Mouse (Mus musculus) B cell, adult 2 months (primary cell): ENCODE measurements at regions not wholly inside any gene's neighbourhood (a gene's known extent, or its start where the extent isn't known, plus 50 kb on each side); places are given as distances from the start of the nearest gene placed in this dataset.

Experiments
- DNase-seq, 2 experiments: peaks; one replicate each; pipeline ENCODE4 v3.0.0; 2022

DNA sequence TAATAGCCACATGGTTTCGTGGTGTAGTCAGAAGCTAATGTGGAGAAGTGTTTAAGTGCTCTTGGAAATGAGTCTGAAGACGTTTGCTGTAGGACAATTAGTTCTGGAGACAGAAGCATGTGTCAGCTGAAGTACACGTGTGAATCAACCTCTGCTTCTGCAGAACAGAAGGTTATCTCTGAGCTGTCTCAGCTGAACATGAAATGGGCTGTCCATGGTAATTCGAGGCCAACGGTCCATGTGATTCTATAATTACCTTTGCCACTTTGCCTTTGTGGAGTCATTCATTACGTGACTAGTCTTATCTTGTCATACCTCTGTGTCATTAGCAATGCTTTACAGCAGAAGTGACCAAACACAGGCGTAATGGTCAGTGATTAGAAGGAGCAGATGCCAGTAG lies 295.6 kb upstream of the Veph1 start:
- DNase-seq = no peak

DNA sequence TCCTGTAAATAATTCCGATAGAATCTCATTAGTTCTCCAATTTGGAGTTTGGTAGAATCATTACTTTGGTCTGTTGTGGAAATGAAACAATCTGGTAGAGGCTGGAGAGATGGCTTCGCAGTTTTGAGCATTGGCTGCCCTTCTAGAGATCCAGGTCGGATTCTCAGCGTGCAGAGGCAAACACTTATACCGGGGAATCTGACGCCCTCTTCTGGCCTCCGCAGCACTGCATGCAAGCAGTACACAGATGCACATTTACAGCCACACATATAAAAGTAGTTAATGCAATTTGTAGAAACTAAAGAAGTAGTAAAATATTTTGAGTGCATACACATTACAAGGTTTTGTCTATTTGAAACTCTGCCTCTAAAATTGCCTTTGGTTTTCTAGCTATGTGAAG lies 294.1 kb upstream of the Veph1 start:
- DNase-seq = no peak

DNA sequence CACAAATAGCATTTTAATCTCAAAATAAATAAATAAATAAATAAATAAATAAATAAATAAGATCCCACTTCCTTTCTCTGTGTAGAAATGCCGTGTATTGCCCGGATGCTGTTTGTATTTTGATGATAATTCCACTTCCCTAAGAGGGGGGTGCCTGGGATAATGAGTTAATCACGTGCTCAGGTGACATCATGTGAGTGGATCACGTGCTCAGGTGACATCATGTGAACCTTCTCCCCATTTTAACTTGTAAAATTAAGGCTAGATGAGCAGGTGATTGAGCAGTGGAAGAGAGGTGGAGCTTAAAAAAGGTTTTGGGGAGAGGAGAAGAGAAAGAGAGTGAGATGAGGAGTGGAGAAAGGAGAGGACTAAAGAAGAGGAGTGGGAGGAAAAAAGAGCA lies 292.8 kb upstream of the Veph1 start:
- no peak for DNase-seq

- no peak for DNase-seq
Observed at GRCm38 (mm10) chr3:66584831-66585230, 288.2 kb upstream of the Veph1 start.

DNA sequence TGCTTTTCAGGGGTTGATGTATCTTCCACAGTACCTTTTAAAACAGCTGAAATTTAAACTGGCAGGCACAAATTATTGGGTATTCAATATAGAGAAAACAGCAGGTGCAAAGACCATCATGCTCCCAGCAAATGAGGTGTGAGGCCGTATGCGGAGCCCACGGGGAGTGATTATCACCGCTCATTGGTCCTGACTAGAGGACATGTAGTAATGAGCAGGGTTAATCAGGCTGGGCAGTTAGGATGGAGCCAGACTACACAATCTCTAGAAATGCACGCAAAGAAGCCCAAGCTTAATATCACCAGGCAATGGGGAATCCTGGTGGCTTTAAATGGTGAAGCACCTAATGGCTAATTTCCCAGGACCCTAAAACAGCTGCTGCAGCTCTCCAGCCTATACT lies 287.5 kb upstream of the Veph1 start:
- no peak for DNase-seq

DNA sequence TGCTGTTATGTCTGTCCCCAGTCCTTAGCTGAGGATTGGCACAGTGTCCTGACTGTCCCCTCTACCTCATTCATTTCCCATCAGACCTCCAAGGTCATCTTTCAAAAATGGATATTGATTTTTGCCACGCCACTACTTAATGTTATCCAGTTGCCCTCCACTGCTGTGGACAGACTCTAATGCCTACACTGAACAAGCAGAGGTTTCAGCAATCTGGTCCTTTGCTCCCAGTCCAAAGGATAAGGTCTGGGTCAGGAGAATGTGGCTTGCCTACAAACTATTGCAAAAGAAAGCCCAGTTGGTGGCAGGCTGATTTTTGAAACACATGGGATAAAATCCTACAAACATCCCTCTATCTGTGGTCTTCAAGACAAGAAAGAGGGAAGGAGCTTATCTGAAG lies 280.0 kb upstream of the Veph1 start:
- DNase-seq = no peak

DNA sequence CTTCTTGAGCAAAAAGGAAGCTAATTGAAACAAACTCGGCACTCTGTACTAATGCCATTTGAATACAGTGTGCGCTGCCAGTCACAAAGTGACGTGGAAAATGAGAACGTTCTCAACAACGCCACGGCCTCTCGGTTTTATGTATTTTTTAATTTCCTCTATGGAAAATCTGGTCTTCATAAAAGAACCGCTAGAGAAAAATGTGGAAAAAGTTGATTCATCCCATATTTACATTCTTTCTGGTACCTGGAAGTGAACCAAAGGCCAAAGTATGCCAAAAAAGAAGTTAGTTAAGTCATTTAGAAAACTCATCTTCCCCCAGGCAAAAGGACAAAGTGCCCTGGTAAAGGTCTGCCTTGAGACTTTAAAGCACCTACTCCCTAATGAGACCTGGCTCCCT lies 277.7 kb upstream of the Veph1 start:
- no peak for DNase-seq

GRCm38 (mm10) chr3:66572887-66573519 lies 276.4 kb upstream of the Veph1 start:
- DNase-seq = no peak

GRCm38 (mm10) chr3:66570342-66570741 lies 273.7 kb upstream of the Veph1 start:
- no peak for DNase-seq

GRCm38 (mm10) chr3:66564268-66565245 lies 267.9 kb upstream of the Veph1 start:
- DNase-seq = no peak

- no peak for DNase-seq
Observed at GRCm38 (mm10) chr3:66563329-66563728, 266.7 kb upstream of the Veph1 start.

DNA sequence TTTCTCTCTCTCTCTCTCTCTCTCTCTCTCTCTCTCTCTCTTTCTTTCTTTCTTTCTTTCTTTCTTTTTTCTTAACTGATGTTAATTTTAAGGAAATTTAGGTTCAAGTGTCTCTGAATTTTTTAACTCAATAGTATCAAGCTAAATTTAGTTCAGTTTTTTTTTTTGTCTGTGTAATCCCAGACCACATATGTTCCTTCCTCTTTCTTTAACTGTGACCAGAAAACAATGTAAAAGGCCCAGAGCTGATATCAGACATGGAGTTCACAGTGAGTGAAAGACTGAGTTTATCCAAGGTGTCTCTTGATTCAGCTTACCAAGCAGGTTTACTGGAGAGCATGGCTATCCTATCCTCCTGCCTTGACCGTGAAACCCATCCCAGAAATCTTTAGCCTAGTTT lies 258.9 kb upstream of the Veph1 start:
- no peak for DNase-seq

GRCm38 (mm10) chr3:66550920-66551319 lies 254.3 kb upstream of the Veph1 start:
- DNase-seq = no peak

DNA sequence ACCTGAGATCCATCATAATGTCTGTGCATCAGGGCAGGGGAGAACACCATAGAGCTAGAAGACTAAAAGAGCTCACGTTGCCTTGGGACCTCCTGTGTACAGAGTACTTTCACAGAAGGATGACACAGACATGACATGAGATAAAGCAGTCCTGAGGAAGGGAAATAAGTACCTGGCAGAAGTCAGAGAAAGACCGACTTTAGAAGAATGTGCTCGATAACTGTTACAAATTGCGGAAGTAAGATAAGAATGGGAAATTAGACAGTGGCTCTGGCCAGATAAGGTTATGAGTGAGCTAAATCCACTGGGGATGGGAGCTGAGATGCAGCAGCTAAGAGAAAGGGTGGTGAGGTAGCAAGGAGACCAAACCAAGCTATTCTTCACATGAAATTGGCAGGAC lies 249.9 kb upstream of the Veph1 start:
- no peak for DNase-seq

GRCm38 (mm10) chr3:66544139-66544933 lies 247.7 kb upstream of the Veph1 start:
- no peak for DNase-seq

DNA sequence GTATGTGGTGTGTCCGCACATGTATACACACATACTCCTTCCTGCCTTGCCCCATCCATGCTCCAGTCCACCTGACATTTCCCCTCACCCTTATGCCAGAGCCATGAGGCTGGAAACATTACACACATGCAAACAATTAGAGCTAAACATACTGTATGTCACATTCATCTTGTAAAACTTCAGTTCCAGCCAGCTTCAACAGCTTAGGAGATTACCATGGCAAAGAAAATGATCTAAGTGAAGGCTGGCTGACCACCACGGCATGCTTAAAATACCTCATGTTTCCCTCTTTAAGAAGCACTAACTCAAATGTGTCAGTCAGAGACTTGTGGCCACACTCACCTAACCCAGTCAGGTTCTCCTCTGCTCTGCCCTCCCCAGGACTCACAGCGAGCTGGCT lies 246.2 kb upstream of the Veph1 start:
- no peak for DNase-seq

DNA sequence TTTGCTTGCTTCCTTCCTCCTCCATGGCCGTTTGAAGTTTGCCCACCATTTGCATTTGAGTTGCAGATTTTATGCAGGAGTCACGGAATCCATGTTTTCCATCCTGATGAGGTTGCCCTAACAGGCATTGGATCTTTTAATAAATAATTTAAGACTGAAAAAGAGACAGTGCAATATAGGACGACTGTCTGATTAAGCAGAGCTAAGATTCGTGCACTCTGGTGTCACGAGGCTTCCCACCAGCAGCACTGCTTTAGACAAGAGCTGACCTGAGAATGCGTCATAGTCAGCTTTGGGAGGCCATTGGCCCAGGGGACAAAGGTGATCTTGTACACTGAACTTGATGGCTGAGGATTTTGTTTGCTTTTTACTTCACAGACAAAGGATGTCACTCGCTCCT lies 241.3 kb upstream of the Veph1 start:
- DNase-seq = no peak

- DNase-seq = no peak
Observed at GRCm38 (mm10) chr3:66537106-66537893, 240.7 kb upstream of the Veph1 start.

DNA sequence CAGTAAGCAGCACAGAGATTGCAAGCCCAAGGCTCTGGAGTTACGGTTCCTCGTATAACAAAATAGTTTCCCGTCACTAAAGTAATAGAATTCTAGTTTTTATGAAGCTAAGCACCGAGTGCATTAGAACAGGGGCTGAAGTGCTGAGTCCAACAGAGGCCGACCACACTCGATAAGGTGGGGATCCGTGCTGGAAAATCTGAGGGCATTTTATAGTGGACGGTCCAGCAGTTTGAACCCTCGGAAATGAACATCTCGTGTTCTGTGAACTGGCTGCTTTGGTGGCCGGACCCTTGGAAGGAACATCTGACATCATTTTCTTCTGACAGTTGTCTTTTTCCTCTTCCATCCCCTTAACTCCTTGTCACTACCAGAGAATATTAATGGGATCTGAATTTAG lies 240.0 kb upstream of the Veph1 start:
- DNase-seq = no peak

DNA sequence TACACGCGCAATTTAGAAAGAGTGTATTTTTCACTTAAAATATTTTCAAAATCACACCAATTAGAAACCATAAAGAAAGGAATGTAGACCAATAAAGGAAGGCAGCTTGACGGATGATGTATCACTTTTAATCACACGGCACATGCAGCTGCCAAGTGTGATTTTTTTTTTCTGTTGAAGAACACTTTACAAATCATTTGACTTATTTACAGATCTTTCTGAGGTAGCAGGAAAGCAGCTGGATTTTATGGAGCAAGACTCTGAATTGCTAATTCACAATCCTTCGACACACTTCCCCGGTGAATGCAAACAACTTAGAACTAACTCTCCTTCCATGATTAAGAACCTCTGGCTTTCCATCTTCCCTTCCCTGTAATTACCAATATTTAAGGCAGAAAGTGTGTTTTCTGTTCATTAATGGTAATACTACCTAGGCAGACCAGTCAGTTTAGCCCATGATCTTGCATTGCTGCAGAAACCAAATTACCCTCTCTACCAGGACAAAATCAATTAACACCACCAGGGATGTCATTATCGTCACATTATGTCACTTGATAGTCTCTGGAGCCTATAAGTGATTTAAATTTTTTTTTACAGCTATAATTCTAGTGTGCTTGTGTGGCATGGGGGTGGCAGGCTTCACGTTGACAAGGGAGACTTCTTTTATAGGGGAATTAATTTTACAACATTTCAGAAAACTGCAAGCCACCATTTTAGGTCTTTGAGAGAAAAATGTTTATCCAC lies 239.3 kb upstream of the Veph1 start:
- no peak for DNase-seq

DNA sequence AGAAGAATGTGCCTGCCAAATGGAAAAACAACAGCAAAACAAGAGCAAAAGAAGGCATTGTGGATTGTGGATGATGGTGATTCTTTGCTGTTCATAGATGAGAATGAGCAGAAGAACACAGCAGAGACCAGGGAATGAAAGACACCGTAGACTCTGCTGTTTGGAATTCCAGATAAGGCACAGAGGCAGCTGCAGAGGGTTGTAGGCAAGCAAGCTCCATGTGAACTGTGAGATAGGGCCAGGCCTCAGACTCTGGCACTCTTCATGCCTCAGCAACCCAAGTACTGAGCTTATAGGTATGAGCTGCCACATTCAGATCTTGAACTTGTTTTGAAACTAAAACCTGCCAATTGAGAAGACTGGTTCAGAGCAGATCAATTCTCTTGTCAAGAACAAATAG lies 223.3 kb upstream of the Veph1 start:
- no peak for DNase-seq

GRCm38 (mm10) chr3:66518289-66518688 lies 221.7 kb upstream of the Veph1 start:
- DNase-seq = no peak
